Mouse (Mus musculus): Measurements from ENCODE around the gene Tceal1. TPM values are rescaled to one million over a fixed set of nuclear protein-coding genes. Genes with fewer than 3 reads are reported as not detected.

Tceal1 gene
- polyA plus RNA-seq, 1 experiment from 2014 or later = 27.7 TPM

GRCm38 (mm10) chrX:136743459-136743858, 35.7 kb downstream of the Tceal1 start, which contains the start of gene Morf4l2:
Morf4l2 (minus strand) TSS chrX:136743690.
- Histone ChIP-seq H3K36me3 (ENCODE audit: control insufficient read depth, insufficient read depth, low read length) (no peaks in the 10 kb centered on the region), H3K27me3 (replicated peaks; ENCODE audit: control insufficient read depth, insufficient read depth, low read length) (no peaks in the 10 kb centered on the region), H3K9me3 (ENCODE audit: control insufficient read depth, low read length) (no peaks in the 10 kb centered on the region), H3K4me2 (ENCODE audit: low read length) (peak within 1 kb of the TSS; percentile 57), H3K4me1 (ENCODE audit: control insufficient read depth, insufficient read depth, low read depth, low read length) (peaks cover 6% of the 10 kb centered on the region), H3K9ac (ENCODE audit: low read depth, low read length) (0 out of 2 replicates have a peak within 1 kb of the TSS, but pooled peaks have one; percentile 52), H3K4me3 (ENCODE audit: low read length) (peak within 1 kb of the TSS; percentile 43), H3K27ac (ENCODE audit: low read depth, low read length) (peak within 1 kb of the TSS; percentile 87)
- WGBS = 90% methylated on average over 12 of the region's 12 CpGs
- ATAC-seq = no peak

DNA sequence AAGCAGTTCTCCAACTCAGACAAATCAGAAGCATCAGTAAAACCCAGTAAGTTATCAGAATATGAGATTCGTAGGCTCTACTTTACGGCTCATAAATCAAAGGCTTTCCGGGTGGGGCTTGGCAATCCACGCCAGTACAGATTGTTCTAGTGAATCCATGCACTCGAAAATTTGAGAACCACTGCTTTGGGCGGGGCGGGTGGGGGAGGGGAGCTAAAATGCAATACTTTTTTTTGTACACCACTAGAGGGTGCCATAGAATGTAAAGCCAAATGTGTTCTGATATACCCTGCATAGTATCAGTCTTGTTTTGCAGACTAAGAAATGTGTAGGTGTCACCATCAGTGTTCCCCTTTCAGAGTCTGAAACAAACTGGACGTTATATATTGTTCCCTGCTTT, 36.9 kb downstream of the Tceal1 start:
- no peak overlapping the region for H3K4me2 ChIP-seq (ENCODE audit: low read length)
- no peaks in the 10 kb centered on the region for H3K27me3 ChIP-seq (replicated peaks; ENCODE audit: control insufficient read depth, insufficient read depth, low read length)
- H3K9me3 ChIP-seq (ENCODE audit: control insufficient read depth, low read length) = no peaks in the 10 kb centered on the region
- WGBS = 78% methylated on average over 8 of the region's 8 CpGs
- no peak overlapping the region for H3K4me3 ChIP-seq (ENCODE audit: low read length)
- ATAC-seq = no peak
- no peaks in the 10 kb centered on the region for H3K36me3 ChIP-seq (ENCODE audit: control insufficient read depth, insufficient read depth, low read length)
- H3K4me1 ChIP-seq (ENCODE audit: control insufficient read depth, insufficient read depth, low read depth, low read length) = no peaks in the 10 kb centered on the region
- H3K9ac ChIP-seq (ENCODE audit: low read depth, low read length) = no peak overlapping the region
- H3K27ac ChIP-seq (ENCODE audit: low read depth, low read length) = no peak overlapping the region

GRCm38 (mm10) chrX:136749329-136749728, 41.5 kb downstream of the Tceal1 start:
- no peak overlapping the region for H3K9ac ChIP-seq (ENCODE audit: low read depth, low read length)
- H3K4me1 ChIP-seq (ENCODE audit: control insufficient read depth, insufficient read depth, low read depth, low read length) = no peaks in the 10 kb centered on the region
- H3K27ac ChIP-seq (ENCODE audit: low read depth, low read length) = no peak overlapping the region
- 0 out of 2 replicates have a peak, but pooled peaks cover 3% of the 10 kb centered on the region for H3K36me3 ChIP-seq (ENCODE audit: control insufficient read depth, insufficient read depth, low read length)
- H3K4me3 ChIP-seq (ENCODE audit: low read length) = no peak overlapping the region
- H3K4me2 ChIP-seq (ENCODE audit: low read length) = no peak overlapping the region
- no peaks in the 10 kb centered on the region for H3K9me3 ChIP-seq (ENCODE audit: control insufficient read depth, low read length)
- no peak for ATAC-seq
- H3K27me3 ChIP-seq (replicated peaks; ENCODE audit: control insufficient read depth, insufficient read depth, low read length) = no peaks in the 10 kb centered on the region
- WGBS = 64% methylated on average over 4 of the region's 4 CpGs

DNA sequence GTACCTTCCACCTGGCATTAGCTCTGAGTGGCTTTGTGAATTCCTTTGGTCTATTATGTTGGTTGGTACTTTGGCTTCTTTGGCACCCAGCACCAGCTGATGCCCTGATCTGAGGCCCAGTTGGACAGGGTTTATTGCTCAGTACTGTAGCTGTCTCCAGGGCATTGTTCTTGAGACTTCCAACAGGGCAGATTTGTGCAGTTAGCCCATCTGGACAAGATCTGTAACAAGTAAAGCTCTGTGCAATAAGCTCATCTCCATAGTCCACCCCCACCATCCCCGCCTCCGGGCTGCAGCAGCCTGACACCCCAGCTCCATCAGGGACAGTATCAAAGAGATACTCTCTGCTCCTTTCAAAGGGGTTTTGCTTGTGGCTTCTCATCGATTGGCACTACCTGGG, 47.7 kb downstream of the Tceal1 start:
- no peak overlapping the region for H3K9ac ChIP-seq (ENCODE audit: low read depth, low read length)
- no peak overlapping the region for H3K27ac ChIP-seq (ENCODE audit: low read depth, low read length)
- H3K4me1 ChIP-seq (ENCODE audit: control insufficient read depth, insufficient read depth, low read depth, low read length) = no peaks in the 10 kb centered on the region
- no peak overlapping the region for H3K4me3 ChIP-seq (ENCODE audit: low read length)
- WGBS = 88% methylated on average over 3 of the region's 3 CpGs
- H3K9me3 ChIP-seq (ENCODE audit: control insufficient read depth, low read length) = no peaks in the 10 kb centered on the region
- ATAC-seq = no peak
- 0 out of 2 replicates have a peak, but pooled peaks cover 3% of the 10 kb centered on the region for H3K36me3 ChIP-seq (ENCODE audit: control insufficient read depth, insufficient read depth, low read length)
- H3K27me3 ChIP-seq (replicated peaks; ENCODE audit: control insufficient read depth, insufficient read depth, low read length) = no peaks in the 10 kb centered on the region
- H3K4me2 ChIP-seq (ENCODE audit: low read length) = no peak overlapping the region

Other genes starting within 250 kb of the Tceal1 start
- gene Kir3dl1, start 190.0 kb upstream of the Tceal1 start, polyA plus RNA-seq (2015; fragmentation: Nextera tagmentation; extraction: Ambion mirVana) = not detected in 2 replicates
- gene Kir3dl2, start 163.9 kb upstream of the Tceal1 start, polyA plus RNA-seq (2015; fragmentation: Nextera tagmentation; extraction: Ambion mirVana) = 0.09 and 0.20 TPM in 2 replicates
- 83.7 and 106 TPM in 2 replicates for gene Tceal3, start 117.1 kb upstream of the Tceal1 start, polyA plus RNA-seq (2015; fragmentation: Nextera tagmentation; extraction: Ambion mirVana)
- gene Morf4l2, start 35.7 kb downstream of the Tceal1 start, polyA plus RNA-seq (2015; fragmentation: Nextera tagmentation; extraction: Ambion mirVana) = 541 and 552 TPM in 2 replicates
- not detected in 2 replicates for gene Glra4, start 72.2 kb downstream of the Tceal1 start, polyA plus RNA-seq (2015; fragmentation: Nextera tagmentation; extraction: Ambion mirVana)
- 15.4 and 16.3 TPM in 2 replicates for gene Plp1, start 114.7 kb downstream of the Tceal1 start, polyA plus RNA-seq (2015; fragmentation: Nextera tagmentation; extraction: Ambion mirVana)
- 24.3 and 27.8 TPM in 2 replicates for gene Rab9b, start 160.8 kb downstream of the Tceal1 start, polyA plus RNA-seq (2015; fragmentation: Nextera tagmentation; extraction: Ambion mirVana)
- gene H2bfm, start 219.3 kb downstream of the Tceal1 start, polyA plus RNA-seq (2015; fragmentation: Nextera tagmentation; extraction: Ambion mirVana) = not detected in 2 replicates